Mouse (Mus musculus): ENCODE data around the gene Lrrc29.

Lrrc29 gene

GRCm38 (mm10) chr8:105303874-105304273 lies 22.2 kb downstream of the Lrrc29 start:
- Histone ChIP-seq H3K4me1 (replicated peaks; ENCODE audit: low read depth, low read length) (peaks cover 80% of the 10 kb centered on the region), H3K9me3 (ENCODE audit: low read length) (no peaks in the 10 kb centered on the region), H3K27me3 (ENCODE audit: insufficient read depth, low read length) (no peaks in the 10 kb centered on the region), H3K36me3 (ENCODE audit: insufficient read depth, low read length) (peaks cover 90% of the 10 kb centered on the region), H3K4me3 (replicated peaks; ENCODE audit: low read length) (no peak overlapping the region)
- TF ChIP-seq NANOG (IDR thresholded peaks at IDR 0.05; ENCODE audit: borderline replicate concordance, low read length) (no peak), POU5F1 (IDR thresholded peaks at IDR 0.05; ENCODE audit: borderline replicate concordance, low read length) (no peak), CTCF (conservative IDR thresholded peaks at IDR 0.05; ENCODE audit: low read length) (no peak)

GRCm38 (mm10) chr8:105303396-105303795 lies 22.7 kb downstream of the Lrrc29 start:
- Histone ChIP-seq H3K4me3 (replicated peaks; ENCODE audit: low read length) (no peak overlapping the region), H3K4me1 (replicated peaks; ENCODE audit: low read depth, low read length) (peaks cover 82% of the 10 kb centered on the region), H3K36me3 (ENCODE audit: insufficient read depth, low read length) (peaks cover 90% of the 10 kb centered on the region), H3K9me3 (ENCODE audit: low read length) (no peaks in the 10 kb centered on the region), H3K27me3 (ENCODE audit: insufficient read depth, low read length) (no peaks in the 10 kb centered on the region)
- TF ChIP-seq POU5F1 (IDR thresholded peaks at IDR 0.05; ENCODE audit: borderline replicate concordance, low read length) (no peak), NANOG (IDR thresholded peaks at IDR 0.05; ENCODE audit: borderline replicate concordance, low read length) (no peak), CTCF (conservative IDR thresholded peaks at IDR 0.05; ENCODE audit: low read length) (no peak)

DNA sequence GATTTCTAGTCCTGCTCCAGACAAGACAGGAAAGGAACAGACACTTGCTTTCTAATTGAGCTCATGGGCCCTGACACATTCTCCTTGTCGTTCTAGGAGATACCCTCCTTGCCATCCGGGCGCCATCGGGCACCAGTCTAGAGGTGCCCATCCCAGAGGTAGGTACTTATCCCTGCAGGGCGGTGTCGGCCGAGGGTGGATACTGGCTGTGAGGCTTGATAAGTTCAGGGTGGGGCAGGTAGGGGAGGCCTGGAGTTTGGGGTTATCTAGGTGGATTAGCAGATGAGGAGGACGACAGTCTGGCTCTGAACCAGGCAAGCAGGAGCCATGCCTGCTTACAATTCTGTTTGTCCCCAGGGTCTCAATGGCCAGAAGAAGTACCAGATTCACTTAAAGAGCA lies 26.1 kb downstream of the Lrrc29 start:
- Histone ChIP-seq H3K4me3 (replicated peaks; ENCODE audit: low read length) (peak overlapping the region; percentile 35), H3K9me3 (ENCODE audit: low read length) (no peaks in the 10 kb centered on the region)
- TF ChIP-seq POU5F1 (IDR thresholded peaks at IDR 0.05; ENCODE audit: borderline replicate concordance, low read length) (no peak), NANOG (IDR thresholded peaks at IDR 0.05; ENCODE audit: borderline replicate concordance, low read length) (no peak), CTCF (conservative IDR thresholded peaks at IDR 0.05; ENCODE audit: low read length) (no peak)

DNA sequence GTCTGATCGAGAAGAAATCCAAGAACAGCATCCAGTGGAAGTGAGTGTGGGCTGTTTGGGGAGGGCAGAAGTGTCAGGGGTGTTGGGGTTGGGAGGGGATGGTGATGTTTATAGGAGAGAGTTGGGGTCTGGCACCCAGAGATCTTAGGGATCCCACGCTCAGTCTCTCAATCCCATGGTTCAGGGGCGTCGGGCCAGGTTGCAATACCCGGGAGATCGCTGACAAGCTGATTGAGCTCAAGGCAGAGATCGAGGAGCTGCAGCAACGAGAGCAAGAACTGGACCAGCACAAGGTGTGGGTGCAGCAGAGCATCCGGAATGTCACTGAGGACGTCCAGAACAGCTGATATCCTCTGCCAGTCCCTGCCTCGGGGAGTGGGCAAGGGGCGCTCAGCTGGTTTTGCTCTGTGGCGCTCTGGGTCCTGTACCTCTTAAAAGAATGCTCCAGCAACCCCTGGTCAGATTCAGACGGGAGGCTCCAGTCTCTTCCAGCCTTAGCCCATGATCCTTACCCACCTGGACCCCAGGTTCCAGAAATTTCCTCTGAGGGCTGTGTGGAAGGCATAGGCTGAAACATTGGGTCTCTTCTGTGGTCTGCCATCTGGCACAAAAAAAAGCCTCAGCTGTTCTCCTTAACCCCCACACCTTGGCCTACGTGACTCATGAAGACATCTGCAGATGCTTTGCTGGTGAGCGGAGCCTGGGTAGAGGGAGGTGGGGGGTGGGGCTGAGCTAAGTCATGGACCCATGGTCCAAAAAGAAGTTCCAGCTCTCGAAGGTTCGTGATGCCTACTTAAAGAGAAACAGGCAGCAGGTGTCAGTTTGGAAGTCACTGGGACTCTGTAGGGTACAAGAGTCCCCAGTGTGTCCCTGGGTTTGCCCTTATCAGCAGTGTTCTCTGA lies 27.5 kb downstream of the Lrrc29 start:
- peaks cover 89% of the 10 kb centered on the region for H3K4me1 ChIP-seq (replicated peaks; ENCODE audit: low read depth, low read length)
- peak overlapping the region; percentile 100 for H3K4me3 ChIP-seq (replicated peaks; ENCODE audit: low read length)
- H3K36me3 ChIP-seq (ENCODE audit: insufficient read depth, low read length): peaks cover 55% of the 10 kb centered on the region
- H3K9me3 ChIP-seq (ENCODE audit: low read length): no peaks in the 10 kb centered on the region
- H3K27me3 ChIP-seq (ENCODE audit: insufficient read depth, low read length): no peaks in the 10 kb centered on the region; the same call in 1 of the 2 replicates
- TF ChIP-seq POU5F1 (IDR thresholded peaks at IDR 0.05; ENCODE audit: borderline replicate concordance, low read length) (no peak), NANOG (IDR thresholded peaks at IDR 0.05; ENCODE audit: borderline replicate concordance, low read length) (no peak), CTCF (conservative IDR thresholded peaks at IDR 0.05; ENCODE audit: low read length) (no peak)

More for the DNA sequence above, 26.1 kb downstream of the Lrrc29 start:
- Histone ChIP-seq H3K27me3 (ENCODE audit: insufficient read depth, low read length) (no peaks in the 10 kb centered on the region), H3K36me3 (ENCODE audit: insufficient read depth, low read length) (peaks cover 69% of the 10 kb centered on the region), H3K4me1 (replicated peaks; ENCODE audit: low read depth, low read length) (peaks cover 90% of the 10 kb centered on the region)

GRCm38 (mm10) chr8:105297511-105298192 lies 28.4 kb downstream of the Lrrc29 start, which contains the start of gene E2f4:
Gene E2f4, plus strand, starts transcription at chr8:105297663.
- Histone ChIP-seq H3K4me3 (replicated peaks; ENCODE audit: low read length) (peak within 1 kb of the TSS; percentile 100), H3K27me3 (ENCODE audit: insufficient read depth, low read length) (peaks cover 9% of the 10 kb centered on the region), H3K36me3 (ENCODE audit: insufficient read depth, low read length) (peaks cover 46% of the 10 kb centered on the region), H3K4me1 (replicated peaks; ENCODE audit: low read depth, low read length) (peaks cover 89% of the 10 kb centered on the region), H3K9me3 (ENCODE audit: low read length) (no peaks in the 10 kb centered on the region)
- TF ChIP-seq CTCF (conservative IDR thresholded peaks at IDR 0.05; ENCODE audit: low read length) (no peak), NANOG (IDR thresholded peaks at IDR 0.05; ENCODE audit: borderline replicate concordance, low read length) (no peak)

GRCm38 (mm10) chr8:105295895-105296573 lies 30.0 kb downstream of the Lrrc29 start, which contains the start of gene Exoc3l:
Gene Exoc3l, minus strand, starts transcription at chr8:105296101.
- H3K4me1 ChIP-seq (replicated peaks; ENCODE audit: low read depth, low read length): peaks cover 82% of the 10 kb centered on the region
- TF ChIP-seq CTCF (conservative IDR thresholded peaks at IDR 0.05; ENCODE audit: low read length) (no peak), POU5F1 (IDR thresholded peaks at IDR 0.05; ENCODE audit: borderline replicate concordance, low read length) (no peak), NANOG (IDR thresholded peaks at IDR 0.05; ENCODE audit: borderline replicate concordance, low read length) (no peak)
- peaks cover 30% of the 10 kb centered on the region for H3K36me3 ChIP-seq (ENCODE audit: insufficient read depth, low read length)
- H3K9me3 ChIP-seq (ENCODE audit: low read length): no peaks in the 10 kb centered on the region
- H3K27me3 ChIP-seq (ENCODE audit: insufficient read depth, low read length): peaks cover 14% of the 10 kb centered on the region
- peak within 1 kb of the TSS; percentile 100 for H3K4me3 ChIP-seq (replicated peaks; ENCODE audit: low read length)

GRCm38 (mm10) chr8:105295256-105295655 lies 30.8 kb downstream of the Lrrc29 start:
- peaks cover 22% of the 10 kb centered on the region for H3K36me3 ChIP-seq (ENCODE audit: insufficient read depth, low read length)
- TF ChIP-seq CTCF (conservative IDR thresholded peaks at IDR 0.05; ENCODE audit: low read length) (no peak), NANOG (IDR thresholded peaks at IDR 0.05; ENCODE audit: borderline replicate concordance, low read length) (no peak), POU5F1 (IDR thresholded peaks at IDR 0.05; ENCODE audit: borderline replicate concordance, low read length) (no peak)
- H3K27me3 ChIP-seq (ENCODE audit: insufficient read depth, low read length): peaks cover 20% of the 10 kb centered on the region
- H3K9me3 ChIP-seq (ENCODE audit: low read length): no peaks in the 10 kb centered on the region
- H3K4me3 ChIP-seq (replicated peaks; ENCODE audit: low read length): peak overlapping the region; percentile 77
- peaks cover 81% of the 10 kb centered on the region for H3K4me1 ChIP-seq (replicated peaks; ENCODE audit: low read depth, low read length)

DNA sequence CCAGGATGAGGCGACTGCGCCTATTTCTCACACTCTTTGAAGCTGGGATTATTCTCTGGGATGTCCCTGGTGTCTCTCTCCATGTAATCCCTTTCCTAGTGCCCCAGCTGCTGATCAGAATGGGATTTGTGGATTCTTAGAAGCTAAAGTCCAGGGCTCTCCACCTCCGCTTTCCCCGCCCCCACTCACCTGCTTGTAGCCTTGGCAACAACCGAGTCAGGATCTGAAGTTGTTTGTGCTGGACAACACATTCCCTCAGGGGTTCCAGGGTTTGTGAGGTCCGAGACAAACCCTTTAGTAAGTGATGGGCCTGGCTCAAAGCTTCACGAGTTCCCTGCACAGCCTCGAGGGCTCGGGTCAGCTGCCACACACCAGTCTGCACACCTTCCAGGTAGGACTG lies 31.3 kb downstream of the Lrrc29 start:
- Histone ChIP-seq H3K36me3 (ENCODE audit: insufficient read depth, low read length) (peaks cover 17% of the 10 kb centered on the region), H3K4me1 (replicated peaks; ENCODE audit: low read depth, low read length) (peaks cover 81% of the 10 kb centered on the region), H3K4me3 (replicated peaks; ENCODE audit: low read length) (peak overlapping the region; percentile 77), H3K9me3 (ENCODE audit: low read length) (no peaks in the 10 kb centered on the region), H3K27me3 (ENCODE audit: insufficient read depth, low read length) (peaks cover 24% of the 10 kb centered on the region)
- TF ChIP-seq POU5F1 (IDR thresholded peaks at IDR 0.05; ENCODE audit: borderline replicate concordance, low read length): no peak
- no peak for TF ChIP-seq NANOG (IDR thresholded peaks at IDR 0.05; ENCODE audit: borderline replicate concordance, low read length)
- no peak for TF ChIP-seq CTCF (conservative IDR thresholded peaks at IDR 0.05; ENCODE audit: low read length)

Measured in E14TG2a.4 (cell line).